Mouse (Mus musculus): ENCODE data around the gene Col7a1.

Col7a1 gene

DNA sequence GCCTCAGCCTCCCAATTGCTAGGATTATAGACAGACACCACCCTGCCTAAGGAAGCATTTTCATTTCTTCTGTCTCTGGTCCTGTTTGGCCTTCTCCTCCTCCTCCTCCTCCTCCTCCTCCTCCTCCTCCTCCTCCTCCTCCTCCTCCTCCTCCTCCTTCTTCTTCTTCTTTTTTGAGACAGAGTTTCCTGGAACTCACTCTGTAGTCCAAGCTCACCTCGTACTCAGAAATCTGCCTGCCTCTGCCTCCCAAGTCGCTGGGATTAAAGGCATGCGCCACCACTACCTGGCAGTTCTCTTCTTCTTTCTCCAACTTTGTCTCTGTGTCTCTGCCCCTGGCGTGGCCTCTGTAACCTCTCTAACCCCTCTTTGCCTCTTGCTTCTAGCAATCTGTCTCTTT lies 32.3 kb downstream of the Col7a1 start, which contains the start of gene Ucn2:
Ucn2 (plus strand) TSS at position 301 of the 400 bp plus-strand sequence.
- no peak for DNase-seq (ENCODE audit: low spot score)

GRCm38 (mm10) chr9:108987704-108988350 lies 34.4 kb downstream of the Col7a1 start:
- peak; percentile 39 for DNase-seq (ENCODE audit: low spot score)

- DNase-seq (ENCODE audit: low spot score), result no peak
These were observed 36.5 kb downstream of the Col7a1 start for GRCm38 (mm10) chr9:108989802-108990461.

DNA sequence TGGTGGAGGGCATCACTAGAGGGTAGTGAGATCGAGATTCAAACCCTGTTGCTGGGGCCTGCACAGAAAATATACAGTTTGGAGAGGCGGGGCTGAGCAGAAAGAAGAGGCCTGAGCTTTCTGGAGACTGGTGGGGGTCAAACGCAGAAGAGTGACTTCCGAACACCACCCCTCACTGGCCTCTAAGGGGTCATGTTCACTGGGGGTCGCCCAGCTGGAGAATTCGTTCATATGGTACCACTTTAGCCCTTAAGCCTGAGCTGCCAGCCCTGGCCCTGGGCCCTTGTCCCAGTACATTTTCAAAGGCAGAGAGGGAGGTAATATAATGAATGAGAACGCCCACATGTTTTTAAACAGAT lies 37.1 kb downstream of the Col7a1 start:
- DNase-seq (ENCODE audit: low spot score), result no peak

DNA sequence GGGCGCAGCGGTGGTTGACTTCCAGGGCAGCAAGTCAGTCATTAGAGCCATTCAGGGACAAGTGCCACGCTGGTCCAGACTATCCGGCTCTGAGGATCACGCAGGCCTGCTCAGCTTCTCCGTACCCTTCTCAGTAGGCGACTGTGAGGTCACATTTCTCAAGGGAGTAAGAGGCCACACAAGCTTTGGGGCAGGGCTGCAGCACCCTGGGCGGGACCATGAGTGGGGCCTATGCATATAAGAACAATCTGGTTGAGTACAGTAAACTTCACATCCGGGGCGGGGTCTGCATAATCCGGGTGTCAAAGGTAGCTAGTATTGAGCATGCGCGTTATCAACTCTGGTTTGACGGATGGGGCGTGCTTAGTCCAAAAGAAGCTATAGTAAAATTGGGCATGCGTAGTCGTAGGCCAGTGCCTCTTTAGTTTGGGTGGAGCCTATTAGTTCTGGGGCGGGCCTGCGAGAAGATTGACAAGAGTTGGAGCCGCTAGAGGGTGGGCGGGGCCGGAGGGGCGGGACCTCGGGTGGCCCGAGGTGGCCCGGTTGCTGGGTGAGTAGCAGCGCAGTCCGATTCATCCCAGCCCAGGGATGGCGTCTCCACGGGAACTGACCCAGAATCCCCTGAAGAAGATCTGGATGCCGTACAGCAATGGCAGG lies 38.2 kb downstream of the Col7a1 start, which contains the start of gene Pfkfb4:
Pfkfb4 (plus strand) TSS at position 351 of the 657 bp plus-strand sequence.
- peak; percentile 85 for DNase-seq (ENCODE audit: low spot score)

- DNase-seq (ENCODE audit: low spot score), result no peak
These were observed 38.7 kb downstream of the Col7a1 start for GRCm38 (mm10) chr9:108992085-108992469.

DNA sequence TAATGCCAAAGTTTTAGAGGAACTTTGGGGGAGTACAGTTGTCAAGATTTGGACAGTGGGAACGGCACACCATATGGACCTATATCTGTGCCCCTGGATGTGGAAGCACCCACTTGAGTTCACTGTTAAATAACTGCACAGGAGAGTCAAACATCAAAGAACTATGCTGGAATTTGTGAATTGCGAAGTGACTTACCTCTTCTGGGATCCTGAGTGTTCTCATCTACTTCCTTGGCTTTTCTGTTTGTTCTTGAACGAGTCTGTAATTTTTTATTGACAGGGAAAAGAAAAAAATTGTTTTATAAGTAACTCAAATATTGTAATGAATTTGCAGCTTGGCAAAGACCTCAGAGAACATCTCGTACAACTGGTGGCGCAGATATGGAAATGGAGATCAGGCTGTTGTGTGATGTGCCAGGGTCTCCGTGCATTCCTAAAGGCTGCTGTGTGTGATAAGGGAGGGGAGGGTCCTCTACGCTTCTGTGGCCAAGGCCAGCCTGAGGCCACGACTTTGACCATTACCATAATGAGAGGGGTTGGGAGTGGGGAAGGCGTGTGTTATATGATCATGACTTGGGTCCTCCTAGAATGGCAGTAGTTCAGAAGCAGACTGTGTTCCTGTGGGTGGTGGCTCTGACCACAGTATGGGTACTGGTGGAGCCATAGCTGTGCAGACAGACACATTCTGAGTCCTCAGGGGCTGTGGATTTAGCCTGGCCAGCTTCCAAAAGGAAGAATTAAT lies 39.4 kb downstream of the Col7a1 start:
- no peak for DNase-seq (ENCODE audit: low spot score)

GRCm38 (mm10) chr9:108996411-108996810 lies 43.0 kb downstream of the Col7a1 start:
- no peak for DNase-seq (ENCODE audit: low spot score)

DNA sequence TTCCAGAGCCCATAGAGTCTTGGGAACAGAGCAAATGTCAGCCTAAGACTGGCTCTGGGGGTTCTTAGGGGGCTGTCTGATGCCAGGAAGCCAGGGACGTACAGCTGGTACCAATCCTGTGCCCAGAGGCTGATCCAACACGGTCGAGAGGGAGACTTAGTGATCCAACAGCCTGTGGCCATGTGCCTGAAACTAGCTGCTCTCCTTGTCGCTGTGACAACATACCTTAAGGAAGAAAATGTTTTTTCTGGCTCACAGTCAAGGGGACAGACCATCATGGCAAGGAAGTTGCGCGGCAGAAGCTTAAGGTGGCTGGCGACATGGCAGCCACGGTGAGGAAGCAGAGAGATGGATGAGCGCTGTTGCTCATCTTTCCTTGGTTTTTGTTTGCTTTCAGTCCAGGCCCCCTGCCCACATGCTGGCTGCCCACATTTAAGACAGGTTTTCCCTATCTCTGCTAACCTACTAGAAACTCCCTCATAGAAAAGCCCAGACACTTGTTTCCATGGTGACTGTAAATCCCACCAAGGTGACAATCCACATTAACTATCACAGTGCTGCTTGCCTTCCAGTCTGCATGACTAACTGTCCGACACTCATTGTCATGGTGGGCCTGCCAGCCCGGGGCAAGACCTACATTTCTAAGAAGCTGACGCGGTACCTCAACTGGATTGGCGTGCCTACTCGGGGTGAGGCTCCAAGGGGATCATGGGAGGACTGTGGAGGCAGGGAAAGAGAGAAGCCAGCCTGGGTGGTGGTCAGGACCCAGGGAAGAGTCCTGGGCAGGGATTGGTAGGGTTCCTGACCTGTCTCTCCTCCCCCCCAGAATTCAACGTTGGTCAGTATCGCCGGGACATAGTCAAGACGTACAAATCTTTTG lies 45.1 kb downstream of the Col7a1 start:
- DNase-seq (ENCODE audit: low spot score), result no peak

DNA sequence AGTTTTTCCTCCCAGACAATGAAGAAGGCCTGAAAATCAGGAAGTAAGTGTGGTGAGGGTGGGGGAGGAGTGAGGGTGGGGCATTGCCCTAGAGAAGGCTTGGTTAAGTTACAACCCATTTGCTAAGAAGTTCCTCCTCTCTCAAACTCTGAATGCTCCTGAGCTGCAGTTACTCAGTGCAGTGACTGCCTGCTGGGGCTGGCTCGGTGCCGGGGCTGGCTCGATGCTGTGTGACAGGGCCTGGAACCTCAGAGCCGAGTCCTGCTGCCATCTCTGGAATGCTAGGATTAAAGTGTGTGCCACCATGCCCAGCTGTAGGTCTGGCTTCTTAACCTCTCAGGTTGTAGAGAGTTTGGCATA lies 45.8 kb downstream of the Col7a1 start:
- no peak for DNase-seq (ENCODE audit: low spot score)

GRCm38 (mm10) chr9:109000726-109001125 lies 47.3 kb downstream of the Col7a1 start:
- peak; percentile 53 for DNase-seq (ENCODE audit: low spot score)

GRCm38 (mm10) chr9:109003201-109003600 lies 49.8 kb downstream of the Col7a1 start:
- DNase-seq (ENCODE audit: low spot score), result no peak

- no peak for DNase-seq (ENCODE audit: low spot score)
These were observed 53.8 kb downstream of the Col7a1 start for GRCm38 (mm10) chr9:109007025-109007780.

DNA sequence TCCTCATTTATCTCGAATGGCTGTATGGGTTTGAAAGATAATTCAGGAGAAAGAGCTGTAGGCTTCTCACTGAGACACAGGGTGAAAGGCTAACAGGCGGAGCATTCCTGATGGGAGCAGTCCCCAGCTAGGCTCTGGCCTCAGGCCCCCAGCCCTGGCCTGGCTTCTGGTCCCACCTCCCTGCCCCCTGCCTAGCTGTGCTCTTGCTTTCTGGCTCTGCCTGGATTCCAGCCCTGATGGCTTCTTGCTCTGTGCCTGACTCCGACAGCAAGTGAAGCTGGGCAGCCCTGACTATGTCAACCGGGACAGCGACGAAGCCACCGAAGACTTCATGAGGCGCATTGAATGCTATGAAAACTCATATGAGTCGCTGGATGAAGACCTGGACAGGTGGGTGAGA lies 54.7 kb downstream of the Col7a1 start:
- DNase-seq (ENCODE audit: low spot score), result no peak

DNA sequence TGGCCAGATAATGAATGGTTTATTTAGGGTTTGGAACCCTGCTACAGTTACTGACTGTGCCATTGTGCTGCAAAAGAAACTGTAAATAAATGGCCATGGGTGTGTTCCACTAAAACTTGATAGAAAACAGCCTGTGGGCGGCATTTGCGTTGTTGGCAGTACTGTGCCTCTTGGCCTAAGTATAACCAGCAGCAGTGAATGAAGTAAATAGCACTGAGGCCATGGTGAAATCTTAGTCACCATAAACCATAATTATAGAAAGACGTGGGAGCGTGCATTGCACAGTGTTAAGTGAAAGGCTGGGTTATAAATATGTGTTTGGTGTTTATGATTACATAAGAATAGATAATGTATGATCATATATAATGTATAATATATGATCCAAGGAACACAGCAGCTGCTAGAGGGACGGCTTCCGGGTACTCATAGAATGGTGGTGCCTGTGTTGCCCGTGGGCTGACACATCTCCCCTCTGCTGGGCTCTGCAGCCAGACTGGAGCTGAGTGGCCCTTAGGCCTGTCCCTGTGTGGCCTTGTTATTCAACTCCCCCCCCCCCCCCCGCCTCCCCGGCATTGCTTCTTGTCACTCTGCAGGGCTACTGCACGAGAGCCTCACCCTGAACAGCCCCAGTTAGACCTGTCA lies 55.7 kb downstream of the Col7a1 start:
- DNase-seq (ENCODE audit: low spot score), result no peak

DNA sequence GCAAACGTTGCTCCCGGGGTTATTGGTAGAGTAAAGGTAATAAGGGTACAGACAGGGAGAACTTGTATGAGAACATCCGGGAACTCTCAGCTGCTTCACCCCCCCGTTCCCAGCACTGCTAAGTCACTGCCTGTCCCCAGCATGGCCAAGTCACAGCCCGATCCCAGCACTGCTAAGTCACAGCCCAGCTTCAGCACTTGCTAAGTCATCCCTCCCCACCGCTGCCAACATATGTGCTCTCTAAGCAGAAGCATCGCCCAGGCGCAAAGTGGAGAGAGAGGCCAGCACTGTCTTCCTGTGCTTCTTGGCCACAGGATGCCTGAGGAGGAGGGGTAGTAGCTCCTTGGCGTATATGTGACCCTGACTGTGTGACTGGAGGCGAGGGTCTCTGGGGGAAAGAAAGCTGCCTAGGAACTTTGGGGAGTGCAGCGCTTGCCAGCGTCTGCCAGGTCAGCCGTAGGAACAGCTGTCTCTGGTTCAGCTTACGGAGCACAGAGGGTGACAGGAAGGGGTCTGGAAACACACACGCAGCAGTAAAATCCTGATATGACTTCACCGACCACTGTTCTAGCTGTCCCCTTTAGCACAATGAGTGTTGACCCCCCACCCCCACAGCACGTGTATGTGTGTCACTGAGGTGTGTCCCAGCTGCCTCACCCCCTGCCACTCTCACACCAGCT lies 56.4 kb downstream of the Col7a1 start:
- peak; percentile 46 for DNase-seq (ENCODE audit: low spot score)

DNA sequence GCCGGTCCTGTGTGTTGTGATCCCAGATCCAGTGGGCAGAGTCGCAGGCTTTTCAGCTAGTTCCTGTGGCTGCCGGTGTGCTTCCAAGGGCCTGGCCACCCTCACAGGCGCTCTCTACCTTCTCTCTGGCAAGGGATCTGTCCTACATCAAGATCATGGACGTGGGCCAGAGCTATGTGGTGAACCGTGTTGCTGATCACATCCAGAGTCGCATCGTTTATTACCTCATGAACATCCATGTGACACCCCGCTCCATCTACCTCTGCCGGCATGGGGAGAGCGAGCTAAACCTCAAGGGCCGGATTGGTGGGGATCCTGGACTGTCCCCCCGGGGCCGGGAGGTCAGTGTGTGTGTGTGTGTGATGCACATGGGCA lies 56.9 kb downstream of the Col7a1 start:
- no peak for DNase-seq (ENCODE audit: low spot score)

DNA sequence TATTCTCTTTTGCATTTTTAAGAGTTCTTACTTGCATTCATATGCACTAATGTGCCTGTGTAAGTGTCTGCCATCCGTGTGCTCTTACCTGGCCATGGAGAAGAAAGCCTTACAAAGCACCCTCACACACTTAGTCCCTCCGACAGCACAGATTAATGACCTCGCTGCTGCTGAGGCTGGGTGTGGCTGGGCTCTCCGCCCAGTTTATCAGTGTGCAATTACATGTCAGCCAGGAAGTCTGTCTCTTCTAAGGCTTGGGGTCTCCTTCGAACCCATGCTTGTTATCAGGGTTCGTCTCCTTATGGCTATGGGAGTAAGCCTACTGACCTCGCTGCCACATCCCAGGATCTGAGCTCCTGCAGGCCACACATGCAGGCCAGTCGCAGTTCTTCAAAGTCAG lies 62.0 kb downstream of the Col7a1 start:
- peak; percentile 2 for DNase-seq (ENCODE audit: low spot score)

DNA sequence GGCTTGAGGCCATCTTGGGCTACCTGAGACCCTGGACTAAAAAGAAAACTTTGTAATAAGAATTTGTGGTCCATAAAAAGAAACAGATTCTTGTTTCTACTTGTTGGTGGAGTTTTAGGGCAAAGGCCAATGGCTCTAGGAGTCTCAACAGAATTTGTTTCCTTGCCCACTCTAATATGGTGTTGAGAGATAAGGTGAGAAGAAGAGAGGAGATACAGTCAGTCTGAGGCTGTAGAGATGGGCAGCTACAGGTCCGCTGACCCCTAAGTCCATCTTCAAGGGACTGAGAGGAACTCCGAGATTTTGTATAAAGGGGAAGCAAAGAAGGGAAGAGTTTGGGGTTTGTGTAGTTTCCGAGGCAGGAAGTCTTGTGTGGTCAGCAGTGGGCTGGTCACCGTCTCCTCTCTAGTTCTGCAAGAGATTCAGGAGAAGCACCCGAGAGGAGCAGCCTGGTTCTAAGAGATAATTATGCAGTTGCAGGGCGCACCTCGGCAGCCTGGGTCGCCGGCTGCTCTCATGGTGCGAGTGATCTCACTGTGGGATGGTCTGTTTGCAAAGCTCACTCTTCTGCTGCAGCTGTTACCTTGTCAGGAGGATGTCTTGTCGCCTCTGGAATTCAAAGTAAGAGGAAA lies 63.7 kb downstream of the Col7a1 start:
- DNase-seq (ENCODE audit: low spot score), result peak; percentile 2
